Mouse (Mus musculus) urinary bladder, adult 18-20 months (tissue): ENCODE measurements around the gene Elmo1.

ENCODE experiments used
- DNase-seq, 2 experiments: peaks; one replicate each; pipeline ENCODE4 v3.0.0; 2022; ENCODE audit warnings: low spot score in 2 of 2, mixed read lengths in 2 of 2

The Elmo1 gene

GRCm38 (mm10) chr13:20318615-20319219 is 228.3 kb downstream of the Elmo1 start:
- no peak for DNase-seq

- DNase-seq, result no peak
Observed at GRCm38 (mm10) chr13:20320232-20320631, 229.8 kb downstream of the Elmo1 start.

- no peak for DNase-seq
Observed at GRCm38 (mm10) chr13:20323478-20323877, 233.1 kb downstream of the Elmo1 start.

GRCm38 (mm10) chr13:20327064-20327463 is 236.7 kb downstream of the Elmo1 start:
- DNase-seq, result no peak

- DNase-seq, result no peak
Observed at GRCm38 (mm10) chr13:20327975-20328374, 237.6 kb downstream of the Elmo1 start.

GRCm38 (mm10) chr13:20328672-20329071 is 238.3 kb downstream of the Elmo1 start:
- no peak for DNase-seq

GRCm38 (mm10) chr13:20330954-20331353 is 240.6 kb downstream of the Elmo1 start:
- DNase-seq, result no peak

- no peak for DNase-seq
Observed at GRCm38 (mm10) chr13:20335051-20335888, 244.9 kb downstream of the Elmo1 start.

GRCm38 (mm10) chr13:20335889-20336497 is 245.6 kb downstream of the Elmo1 start:
- no peak for DNase-seq

GRCm38 (mm10) chr13:20342881-20343280 is 252.5 kb downstream of the Elmo1 start:
- no peak for DNase-seq

GRCm38 (mm10) chr13:20349754-20350153 is 259.4 kb downstream of the Elmo1 start:
- DNase-seq, result no peak

GRCm38 (mm10) chr13:20352631-20353030 is 262.2 kb downstream of the Elmo1 start:
- DNase-seq, result no peak

- DNase-seq, result no peak
Observed at GRCm38 (mm10) chr13:20353862-20354603, 263.6 kb downstream of the Elmo1 start.

GRCm38 (mm10) chr13:20354604-20354999 is 264.2 kb downstream of the Elmo1 start:
- no peak for DNase-seq

GRCm38 (mm10) chr13:20362541-20362940 is 272.1 kb downstream of the Elmo1 start:
- no peak for DNase-seq

- no peak for DNase-seq
Observed at GRCm38 (mm10) chr13:20365828-20366593, 275.6 kb downstream of the Elmo1 start.

- DNase-seq, result no peak
Observed at GRCm38 (mm10) chr13:20370036-20370802, 279.8 kb downstream of the Elmo1 start.

GRCm38 (mm10) chr13:20371501-20371900 is 281.1 kb downstream of the Elmo1 start:
- no peak for DNase-seq

- DNase-seq, result no peak
Observed at GRCm38 (mm10) chr13:20372335-20372734, 281.9 kb downstream of the Elmo1 start.

- DNase-seq, result no peak
Observed at GRCm38 (mm10) chr13:20378869-20379268, 288.5 kb downstream of the Elmo1 start.
